Mouse (Mus musculus) kidney, embryonic 15.5 days (tissue): Measurements from ENCODE around the gene Olfr651. TPM values are rescaled to one million over a fixed set of nuclear protein-coding genes. Genes with fewer than 3 reads are reported as not detected.
"Not testable (repeated sequence)": the region's sequence is repeated elsewhere in the genome, so short reads cannot be mapped to it uniquely, and the experiment has no call there.

Experiments used
- ATAC-seq: fragments of 200-750 bp; cut with Nextera tagmentation; replicated peaks from 2 replicates; pipeline ENCODE4 v1.8.0; 2017; ENCODE audit warnings: moderate TSS enrichment; ENCODE audit not compliant: low FRiP score
- H3K27ac ChIP-seq: fragments of 300-500 bp; sonication (generic); 2 replicates; pipeline ENCODE4 v1.5.1; 2015; ENCODE audit warnings: mild to moderate bottlenecking, inconsistent platforms
- H3K27me3 ChIP-seq: fragments of 300-500 bp; sonication (generic); 2 replicates; pipeline ENCODE4 v1.6.1; 2015; ENCODE audit warnings: inconsistent platforms
- H3K36me3 ChIP-seq: fragments of 300-500 bp; sonication (generic); 2 replicates; pipeline ENCODE4 v1.6.1; 2015; ENCODE audit warnings: inconsistent platforms
- H3K4me1 ChIP-seq: fragments of 300-500 bp; sonication (generic); 2 replicates; pipeline ENCODE4 v1.6.1; 2015; ENCODE audit warnings: inconsistent platforms
- H3K4me2 ChIP-seq: fragments of 300-500 bp; sonication (generic); 2 replicates; pipeline ENCODE4 v1.6.1; 2015; ENCODE audit warnings: moderate library complexity, mild to moderate bottlenecking, inconsistent platforms
- H3K4me3 ChIP-seq: fragments of 300-500 bp; sonication (generic); replicated peaks from 2 replicates; pipeline ENCODE4 v1.5.1; 2015; ENCODE audit warnings: mild to moderate bottlenecking, inconsistent platforms
- H3K9ac ChIP-seq: fragments of 300-500 bp; sonication (generic); 2 replicates; pipeline ENCODE4 v1.6.1; 2015; ENCODE audit warnings: mild to moderate bottlenecking, inconsistent platforms
- H3K9me3 ChIP-seq: fragments of 300-500 bp; sonication (generic); replicated peaks from 2 replicates; pipeline ENCODE4 v1.6.1; 2016; ENCODE audit warnings: inconsistent platforms
- WGBS: fragments of 180-500 bp; shearing (Covaris S2); methylation state at CpG from one replicate; pipeline ENCODE4 v1.1.7; 2015; ENCODE audit warnings: mixed read lengths; 5-methylcytosine and 5-hydroxymethylcytosine counted together
- polyA plus RNA-seq: library from polyadenylated mRNA; unstranded; fragments of >200 nt; fragmentation: Nextera tagmentation; extraction: Ambion mirVana; gene quantifications from 2 replicates; pipeline ENCODE4 v1.2.1, GENCODE M21; 2015

Gene Olfr651
- polyA plus RNA-seq, result not detected in 2 replicates

DNA sequence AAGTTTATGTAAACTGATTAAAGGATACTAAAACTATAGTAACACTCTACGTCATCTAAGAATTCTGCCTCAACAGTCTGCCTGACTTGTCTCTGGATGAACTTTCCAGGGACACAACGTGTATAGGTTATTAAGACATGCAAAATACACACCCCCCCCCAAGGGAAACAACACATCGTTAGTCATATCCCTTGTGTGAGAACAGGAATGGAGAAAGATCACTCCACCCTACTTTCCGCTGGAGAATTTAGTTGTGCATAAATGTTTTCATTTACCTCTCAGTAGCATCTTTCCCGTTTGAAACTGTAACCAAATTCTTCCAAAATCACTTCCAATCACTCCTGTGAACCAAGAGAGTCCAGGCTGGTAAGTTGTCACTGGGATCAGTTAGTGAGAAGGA lies at the start of gene Olfr651:
TSS of gene Olfr651 (plus strand) at position 301 of the 400 bp plus-strand sequence.
- no peaks in the 10 kb centered on the region for H3K27me3 ChIP-seq
- no peaks in the 10 kb centered on the region for H3K36me3 ChIP-seq
- 74% methylated on average over 5 of the region's 5 CpGs for WGBS
- no peak within 1 kb of the TSS for H3K27ac ChIP-seq
- no peak within 1 kb of the TSS for H3K4me2 ChIP-seq
- no peaks in the 10 kb centered on the region for H3K9me3 ChIP-seq
- ATAC-seq, result no peak
- no peaks in the 10 kb centered on the region for H3K4me1 ChIP-seq
- H3K9ac ChIP-seq, result no peak within 1 kb of the TSS
- no peak within 1 kb of the TSS for H3K4me3 ChIP-seq

DNA sequence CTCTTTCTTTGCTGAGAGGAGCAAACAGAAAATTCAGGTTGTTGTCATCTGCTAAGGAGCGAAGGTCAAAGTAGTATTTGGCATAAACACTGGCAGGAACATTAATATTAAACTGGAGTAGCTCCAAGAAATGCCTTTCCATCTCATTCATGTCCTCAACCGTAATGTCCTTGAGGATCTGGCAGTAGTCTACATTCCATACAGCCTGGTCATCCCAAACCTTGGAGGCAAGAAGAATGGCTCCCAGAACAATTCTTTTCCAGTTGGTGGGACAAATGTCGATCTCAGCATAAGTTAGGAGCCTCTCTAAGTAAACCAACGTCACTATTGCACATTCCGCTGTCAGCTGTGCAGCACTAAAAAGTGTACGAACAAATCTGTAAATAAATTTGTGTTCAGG lies 48.7 kb upstream of the Olfr651 start:
- H3K9me3 ChIP-seq, H3K4me2 ChIP-seq, H3K4me3 ChIP-seq, H3K27ac ChIP-seq, H3K9ac ChIP-seq, H3K4me1 ChIP-seq, ATAC-seq, H3K27me3 ChIP-seq, H3K36me3 ChIP-seq: not testable (repeated sequence)
- WGBS, result 60% methylated on average over 6 of the region's 6 CpGs

DNA sequence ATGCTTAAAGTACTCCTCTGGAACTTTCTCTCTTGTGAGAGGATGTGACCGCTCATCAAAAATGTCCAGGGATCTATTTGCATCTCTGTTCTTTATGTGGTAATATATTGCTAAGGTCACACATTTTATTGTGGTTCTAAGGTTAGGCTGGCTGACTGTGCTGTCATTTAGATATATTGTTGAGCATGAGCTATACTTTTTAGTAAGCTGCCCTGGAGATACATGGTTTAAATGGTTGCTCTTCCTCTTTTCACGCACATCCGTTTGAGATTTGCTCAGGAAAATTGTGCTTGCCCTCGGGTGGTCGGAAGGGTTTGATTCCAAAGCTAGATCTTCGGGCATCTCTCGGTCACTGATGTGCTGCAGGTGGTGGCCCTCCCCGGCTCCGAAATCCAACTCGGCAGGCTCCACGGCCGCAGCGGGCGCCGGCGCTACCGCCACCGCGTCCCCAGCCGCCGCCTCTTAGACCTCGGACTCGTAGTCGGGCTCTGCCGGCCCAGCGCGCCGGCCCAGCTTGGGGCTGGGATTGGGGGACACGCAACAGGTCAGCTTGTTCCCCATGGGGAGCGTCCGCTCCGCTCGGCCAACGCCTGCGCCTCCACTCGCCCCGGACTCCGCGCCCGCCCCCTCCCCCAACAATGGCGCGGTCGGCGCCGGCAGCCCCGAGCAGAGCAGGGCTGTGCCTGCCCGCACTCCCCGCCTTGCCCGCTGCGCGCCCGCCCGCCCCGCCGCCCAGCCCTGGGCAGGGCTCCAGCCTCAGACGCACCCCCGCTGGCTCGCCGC lies 48.2 kb upstream of the Olfr651 start:
- Histone ChIP-seq H3K4me1 (0 out of 2 replicates have a peak, but pooled peaks cover 3% of the 10 kb centered on the region), H3K9ac (peak overlapping the region; percentile 31), H3K4me3 (peak overlapping the region; percentile 54), H3K27ac (no peak overlapping the region), H3K9me3 (no peaks in the 10 kb centered on the region), H3K27me3 (no peaks in the 10 kb centered on the region; the same call in 1 of the 2 replicates), H3K36me3 (no peaks in the 10 kb centered on the region), H3K4me2 (peak overlapping the region; percentile 74)
- WGBS, result 2% methylated on average over 44 of the region's 59 CpGs
- peak; percentile 94 for ATAC-seq

GRCm38 (mm10) chr7:104507421-104508065 lies 42.4 kb upstream of the Olfr651 start, which contains the start of gene Trim30d:
Gene Trim30d, minus strand, starts transcription at chr7:104507849.
- H3K4me3 ChIP-seq, H3K9ac ChIP-seq, H3K4me1 ChIP-seq, H3K27me3 ChIP-seq, H3K36me3 ChIP-seq, H3K9me3 ChIP-seq, H3K4me2 ChIP-seq, H3K27ac ChIP-seq: not testable (repeated sequence)
- ATAC-seq, result 0 out of 2 replicates have a peak, but pooled peaks have one; percentile 33

DNA sequence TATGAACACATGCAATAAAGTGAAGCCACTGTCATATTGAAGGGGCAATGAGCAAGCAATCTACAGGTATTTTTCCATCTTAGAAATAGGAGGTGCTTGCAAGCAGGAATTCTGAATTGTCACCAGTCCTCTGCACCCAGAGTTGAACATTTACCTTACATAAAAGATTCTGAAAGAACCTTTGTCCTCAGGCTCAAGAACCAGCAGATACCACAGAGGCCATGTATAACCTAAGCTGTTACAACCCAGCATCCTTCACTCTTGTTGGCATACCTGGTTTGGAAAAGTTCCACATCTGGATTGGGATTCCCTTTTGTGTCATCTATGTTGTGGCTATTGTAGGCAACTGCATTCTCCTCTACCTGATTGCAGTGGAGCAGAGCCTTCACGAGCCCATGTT lies 2.8 kb downstream of the Olfr651 start:
- Histone ChIP-seq H3K27me3 (no peaks in the 10 kb centered on the region), H3K9ac (no peak overlapping the region), H3K4me2 (no peak overlapping the region), H3K27ac (no peak overlapping the region), H3K4me1 (no peaks in the 10 kb centered on the region), H3K9me3 (no peaks in the 10 kb centered on the region), H3K4me3 (no peak overlapping the region), H3K36me3 (no peaks in the 10 kb centered on the region)
- no peak for ATAC-seq
- 69% methylated on average over 1 of the region's 1 CpGs for WGBS

DNA sequence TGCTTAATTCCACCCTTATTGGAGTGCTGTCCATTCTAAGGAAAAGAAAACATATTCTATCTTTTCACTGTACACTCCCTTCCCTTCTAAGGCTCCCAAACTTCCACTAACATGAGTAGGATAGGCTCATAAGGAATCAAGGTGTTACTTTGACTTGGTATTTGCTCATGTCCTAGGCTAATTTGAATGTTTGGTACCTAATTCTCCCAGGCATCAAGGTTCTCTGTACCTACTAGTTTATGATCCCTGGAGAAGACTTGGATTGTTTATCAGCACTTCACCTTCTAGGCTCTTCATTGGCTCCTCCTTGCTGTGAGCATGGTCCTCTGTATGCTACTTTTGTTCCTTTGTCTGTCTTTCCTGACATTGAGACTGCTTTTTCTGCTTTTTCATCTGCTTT lies 10.7 kb downstream of the Olfr651 start, which contains the start of gene Olfr652:
TSS of gene Olfr652 (plus strand) at position 301 of the 400 bp plus-strand sequence.
- ATAC-seq, result no peak
- no peaks in the 10 kb centered on the region for H3K27me3 ChIP-seq

DNA sequence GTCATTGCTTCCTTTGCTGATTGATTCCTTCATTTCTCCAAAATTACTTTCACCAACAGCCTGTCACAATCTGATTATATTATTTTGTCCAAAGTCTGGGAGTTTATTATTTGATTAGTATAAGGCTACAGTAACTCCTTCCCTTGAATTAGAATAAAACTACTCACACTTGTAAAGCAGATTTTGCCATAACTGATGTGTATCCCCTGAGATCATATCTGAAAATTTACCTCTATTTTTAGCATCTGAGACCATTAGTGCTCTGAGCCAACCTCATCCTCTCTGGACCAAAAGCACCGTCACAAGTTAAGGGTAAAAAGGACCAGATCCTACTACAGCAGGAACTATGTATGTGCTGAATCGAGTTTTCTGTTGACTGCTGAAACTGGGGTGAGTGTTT lies 27.1 kb downstream of the Olfr651 start, which contains the start of gene Olfr653:
TSS of gene Olfr653 (plus strand) at position 301 of the 400 bp plus-strand sequence.
- Histone ChIP-seq H3K36me3 (no peaks in the 10 kb centered on the region), H3K4me2 (no peak within 1 kb of the TSS), H3K4me1 (no peaks in the 10 kb centered on the region), H3K27me3 (no peaks in the 10 kb centered on the region), H3K9me3 (no peaks in the 10 kb centered on the region), H3K9ac (no peak within 1 kb of the TSS), H3K4me3 (no peak within 1 kb of the TSS), H3K27ac (no peak within 1 kb of the TSS)
- ATAC-seq, result no peak
- 74% methylated on average over 2 of the region's 2 CpGs for WGBS

More for the DNA sequence above, 10.7 kb downstream of the Olfr651 start, which contains the start of gene Olfr652:
- Histone ChIP-seq H3K9ac (no peak within 1 kb of the TSS), H3K36me3 (no peaks in the 10 kb centered on the region), H3K4me3 (no peak within 1 kb of the TSS), H3K9me3 (no peaks in the 10 kb centered on the region), H3K4me1 (no peaks in the 10 kb centered on the region), H3K4me2 (no peak within 1 kb of the TSS), H3K27ac (no peak within 1 kb of the TSS)

GRCm38 (mm10) chr7:104580846-104581245 lies 30.9 kb downstream of the Olfr651 start:
- ATAC-seq, result no peak
- H3K27me3 ChIP-seq, result no peaks in the 10 kb centered on the region
- 90% methylated on average over 4 of the region's 4 CpGs for WGBS
- no peak overlapping the region for H3K4me3 ChIP-seq
- no peaks in the 10 kb centered on the region for H3K36me3 ChIP-seq
- H3K4me1 ChIP-seq, result no peaks in the 10 kb centered on the region
- no peak overlapping the region for H3K9ac ChIP-seq
- H3K27ac ChIP-seq, result no peak overlapping the region
- H3K9me3 ChIP-seq, result no peaks in the 10 kb centered on the region
- H3K4me2 ChIP-seq, result no peak overlapping the region

DNA sequence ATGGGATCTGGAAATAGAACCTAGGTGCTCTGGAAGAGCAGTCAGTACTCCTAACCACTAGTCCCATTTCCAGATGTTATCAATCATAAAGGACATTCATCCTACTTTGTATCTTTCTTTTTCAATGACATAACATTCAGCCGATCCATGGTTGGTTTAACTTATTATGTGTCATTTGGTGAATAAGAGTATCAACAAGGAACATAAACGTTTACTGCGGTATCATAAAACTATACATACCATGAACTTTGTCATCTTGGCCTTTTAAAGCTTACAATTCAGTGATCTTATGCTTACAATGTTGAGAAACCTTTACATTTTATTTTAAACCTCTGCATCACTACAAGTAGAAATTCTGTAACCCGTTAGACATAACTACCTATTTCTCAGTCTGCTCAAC lies 31.5 kb downstream of the Olfr651 start:
- no peak overlapping the region for H3K27ac ChIP-seq
- no peak overlapping the region for H3K4me3 ChIP-seq
- H3K36me3 ChIP-seq, result no peaks in the 10 kb centered on the region
- H3K9ac ChIP-seq, result no peak overlapping the region
- H3K4me2 ChIP-seq, result no peak overlapping the region
- no peaks in the 10 kb centered on the region for H3K4me1 ChIP-seq
- no peaks in the 10 kb centered on the region for H3K9me3 ChIP-seq
- no peak for ATAC-seq
- no peaks in the 10 kb centered on the region for H3K27me3 ChIP-seq
- 85% methylated on average over 4 of the region's 4 CpGs for WGBS

- no peaks in the 10 kb centered on the region for H3K36me3 ChIP-seq
- H3K9me3 ChIP-seq, result no peaks in the 10 kb centered on the region
- no peak within 1 kb of the TSS for H3K4me3 ChIP-seq
- ATAC-seq, result no peak
- no peaks in the 10 kb centered on the region for H3K27me3 ChIP-seq
- H3K9ac ChIP-seq, result no peak within 1 kb of the TSS
- H3K4me2 ChIP-seq, result no peak within 1 kb of the TSS
- WGBS, result 89% methylated on average over 4 of the region's 4 CpGs
- H3K27ac ChIP-seq, result no peak within 1 kb of the TSS
- no peaks in the 10 kb centered on the region for H3K4me1 ChIP-seq
These were observed 36.8 kb downstream of the Olfr651 start, which contains the start of gene Olfr654 for GRCm38 (mm10) chr7:104586725-104587124. Gene Olfr654, plus strand, starts transcription at chr7:104587025.

DNA sequence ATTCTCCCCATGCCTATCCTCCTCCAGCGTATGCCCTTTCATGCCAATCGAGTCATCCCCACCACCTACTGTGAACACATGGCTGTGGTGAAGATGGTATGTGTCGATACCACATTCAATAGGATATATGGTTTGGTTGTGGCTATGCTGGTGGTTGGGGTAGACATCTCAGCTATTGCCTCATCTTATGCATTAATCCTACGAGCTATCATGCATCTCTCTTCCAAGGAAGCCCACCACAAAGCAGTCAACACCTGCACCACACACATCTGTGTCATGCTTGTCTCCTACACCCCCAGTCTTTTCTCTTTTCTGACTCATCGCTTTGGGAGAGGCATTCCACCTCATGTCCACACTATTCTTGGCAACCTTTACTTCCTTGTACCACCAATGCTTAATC lies 38.3 kb downstream of the Olfr651 start:
- no peaks in the 10 kb centered on the region for H3K4me1 ChIP-seq
- ATAC-seq, result no peak
- H3K4me2 ChIP-seq, result no peak overlapping the region
- no peaks in the 10 kb centered on the region for H3K36me3 ChIP-seq
- no peak overlapping the region for H3K27ac ChIP-seq
- H3K9me3 ChIP-seq, result no peaks in the 10 kb centered on the region
- WGBS, result 83% methylated on average over 5 of the region's 5 CpGs
- no peak overlapping the region for H3K4me3 ChIP-seq
- H3K9ac ChIP-seq, result no peak overlapping the region
- no peaks in the 10 kb centered on the region for H3K27me3 ChIP-seq

GRCm38 (mm10) chr7:104601679-104602078 lies 51.7 kb downstream of the Olfr651 start, which contains the start of gene Olfr655:
Gene Olfr655, minus strand, starts transcription at chr7:104601779.
- Histone ChIP-seq H3K9me3 (no peaks in the 10 kb centered on the region), H3K4me1 (no peaks in the 10 kb centered on the region), H3K27ac (no peak within 1 kb of the TSS), H3K9ac (no peak within 1 kb of the TSS), H3K4me3 (no peak within 1 kb of the TSS), H3K4me2 (no peak within 1 kb of the TSS), H3K27me3 (no peaks in the 10 kb centered on the region), H3K36me3 (no peaks in the 10 kb centered on the region)
- WGBS, result 81% methylated on average over 2 of the region's 2 CpGs
- ATAC-seq, result no peak
